8 mouse cellular contexts compared by ENCODE assay signal in the genomic region with DNA sequence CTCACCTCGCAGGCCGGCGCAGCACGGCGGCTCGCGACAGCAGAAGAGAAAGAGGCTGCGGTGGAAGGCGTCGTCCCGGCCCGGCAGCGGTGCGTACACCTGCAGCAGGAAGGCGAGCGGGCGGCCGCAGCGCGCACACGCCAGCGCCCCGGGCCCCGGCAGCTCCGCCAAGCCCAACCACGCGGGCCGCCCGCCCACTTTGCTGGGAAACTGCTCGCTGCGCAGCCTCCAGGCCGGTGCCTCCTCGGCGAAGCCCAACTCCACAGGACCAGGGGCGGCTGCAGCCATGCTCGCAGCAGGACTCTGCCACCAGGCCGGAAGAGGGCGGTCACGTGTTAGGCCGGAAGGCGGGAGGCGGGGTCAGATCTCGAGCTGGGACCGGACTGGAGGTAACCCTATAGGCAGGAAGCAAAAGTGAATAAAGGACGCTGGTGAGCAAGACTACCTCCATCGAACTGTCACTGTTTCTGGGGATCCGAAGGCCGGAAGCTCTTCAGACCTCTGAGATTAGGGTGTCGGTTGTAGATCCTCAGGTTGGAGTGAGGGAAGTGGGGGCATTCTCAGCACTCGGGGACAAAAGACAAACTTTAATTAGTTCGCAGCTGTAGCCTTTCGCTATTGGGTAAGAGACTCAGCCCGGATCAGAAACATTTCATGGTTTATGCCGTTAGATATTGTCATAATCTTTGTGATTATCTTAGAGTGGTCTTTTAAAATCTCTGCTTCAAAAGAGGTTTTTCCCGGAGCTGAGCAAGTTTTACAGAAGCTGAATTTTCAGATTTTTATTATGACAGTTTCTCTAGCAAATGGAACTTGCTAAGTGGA. TPM values are rescaled to one million over a fixed set of nuclear protein-coding genes. Genes with fewer than 3 reads are reported as not detected.
A peak's percentile ranks its signal among the peaks of the same experiment; 100 is the strongest.
DNase-seq lines count a peak whose midpoint lies in the region; ATAC-seq and TF ChIP-seq lines count a peak whose summit lies in the region.

A gene (minus strand): TSS at position 316 of the 825 bp plus-strand sequence.

- peak within 1 kb of the TSS; percentile 66 to 99 for H3K4me3 ChIP-seq in MEL (ENCODE audit: control insufficient read depth in 1 of 2, insufficient read depth in 1 of 2, low read depth in 2 of 2, low read length in 2 of 2)
- peak within 1 kb of the TSS; percentile 91 for H3K4me3 ChIP-seq in cerebellum, adult 2 months (replicated peaks; ENCODE audit: insufficient read depth, low read depth, low read length)
- H3K4me3 ChIP-seq in forebrain, postnatal 0 days (ENCODE audit: low read depth, low read length): peak within 1 kb of the TSS; percentile 63
- peak within 1 kb of the TSS; percentile 68 for H3K4me3 ChIP-seq in lung, embryonic 15.5 days

- H3K4me1 ChIP-seq in MEL (ENCODE audit: control insufficient read depth in 1 of 2, insufficient read depth in 2 of 2, low read length in 2 of 2): peaks cover 24 to 29% of the 10 kb centered on the region in 2 experiments
- peaks cover 3% of the 10 kb centered on the region for H3K4me1 ChIP-seq in cerebellum, adult 2 months (ENCODE audit: control insufficient read depth, insufficient read depth, low read length)
- peaks cover 4% of the 10 kb centered on the region; the same call in 1 of the 2 replicates for H3K4me1 ChIP-seq in forebrain, postnatal 0 days (ENCODE audit: insufficient read depth)
- peaks cover 19% of the 10 kb centered on the region for H3K4me1 ChIP-seq in lung, embryonic 15.5 days

- DNase-seq in MEL (ENCODE audit: low read depth, low spot score): peak; percentile 97
- DNase-seq in cerebellum, adult 2 months: peak; percentile 95
- peak; percentile 85 for DNase-seq in forebrain, postnatal 0 days
- peak; percentile 96 for DNase-seq in heart, postnatal 4 days
- peak; percentile 89 for DNase-seq in layer of hippocampus, adult 8-10 months (ENCODE audit: low spot score in 2 of 2)
- peak; percentile 92 for DNase-seq in ovary, adult 18-20 months (ENCODE audit: low spot score)
- DNase-seq in thymus, postnatal 0 days (ENCODE audit: low spot score): peak; percentile 92

- no peak for TF ChIP-seq RAD21 in MEL (IDR thresholded peaks at IDR 0.05; ENCODE audit: low read depth, low read length)

- WGBS in cerebellum, adult 2 months: 1% methylated on average over 55 of the region's 55 CpGs
- WGBS in forebrain, postnatal 0 days: under 1% methylated on average over 55 of the region's 55 CpGs
- under 1% methylated on average over 54 of the region's 55 CpGs for WGBS in lung, embryonic 15.5 days

- peaks cover 22 to 49% of the 10 kb centered on the region in 2 experiments for H3K36me3 ChIP-seq in MEL (ENCODE audit: control insufficient read depth in 1 of 2, insufficient read depth in 2 of 2, low read length in 2 of 2)
- peaks cover 21% of the 10 kb centered on the region; the same call in 1 of the 2 replicates for H3K36me3 ChIP-seq in forebrain, postnatal 0 days (ENCODE audit: insufficient read depth)
- H3K36me3 ChIP-seq in lung, embryonic 15.5 days: peaks cover 21% of the 10 kb centered on the region

- peaks cover 18% of the 10 kb centered on the region for H3K79me2 ChIP-seq in MEL (ENCODE audit: control insufficient read depth, insufficient read depth, low read length, poor library complexity)

- no peaks in the 10 kb centered on the region for H3K9me3 ChIP-seq in MEL (replicated peaks; ENCODE audit: insufficient read depth, low read length)
- no peaks in the 10 kb centered on the region for H3K9me3 ChIP-seq in forebrain, postnatal 0 days (ENCODE audit: low read length)
- H3K9me3 ChIP-seq in lung, embryonic 15.5 days: no peaks in the 10 kb centered on the region

- H3K9ac ChIP-seq in MEL (ENCODE audit: control insufficient read depth, low read depth, low read length, poor library complexity, severe bottlenecking): peak within 1 kb of the TSS; percentile 83
- peak within 1 kb of the TSS; percentile 63 for H3K9ac ChIP-seq in forebrain, postnatal 0 days
- peak within 1 kb of the TSS; percentile 80 for H3K9ac ChIP-seq in lung, embryonic 15.5 days

- H3K27ac ChIP-seq in MEL (ENCODE audit: control insufficient read depth, low read depth, low read length): peak within 1 kb of the TSS; percentile 97
- H3K27ac ChIP-seq in cerebellum, adult 2 months (ENCODE audit: insufficient read depth, low read length): peak within 1 kb of the TSS; percentile 60
- peak within 1 kb of the TSS; percentile 75 for H3K27ac ChIP-seq in forebrain, postnatal 0 days (ENCODE audit: low read depth, low read length)
- H3K27ac ChIP-seq in lung, embryonic 15.5 days: peak within 1 kb of the TSS; percentile 88

- TF ChIP-seq POLR2A in MEL (IDR thresholded peaks at IDR 0.05; ENCODE audit: control insufficient read depth in 1 of 2, insufficient read depth in 1 of 2, low read depth in 1 of 2, low read length in 2 of 2, poor library complexity in 1 of 2): peak; percentile 95 to 96
- peak; percentile 90 for TF ChIP-seq POLR2A in cerebellum, adult 2 months (IDR thresholded peaks at IDR 0.05; ENCODE audit: borderline replicate concordance, insufficient read depth, low read length)

- TF ChIP-seq EP300 in MEL (IDR thresholded peaks at IDR 0.05; ENCODE audit: low read depth in 1 of 2, low read length in 2 of 2): no peak

- peak within 1 kb of the TSS; percentile 68 for H3K4me2 ChIP-seq in forebrain, postnatal 0 days (ENCODE audit: low read depth)
- H3K4me2 ChIP-seq in lung, embryonic 15.5 days: peak within 1 kb of the TSS; percentile 89

- peak; percentile 96 for ATAC-seq in forebrain, postnatal 0 days
- ATAC-seq in lung, embryonic 15.5 days (ENCODE audit: borderline replicate concordance, extremely low read depth, low FRiP score, low TSS enrichment): peak; percentile 99

- H3K27me3 ChIP-seq in MEL (ENCODE audit: control insufficient read depth in 1 of 2, insufficient read depth in 2 of 2, low read length in 2 of 2): no peaks in the 10 kb centered on the region
- H3K27me3 ChIP-seq in cerebellum, adult 2 months (ENCODE audit: control insufficient read depth, insufficient read depth, low read length): no peaks in the 10 kb centered on the region
- no peaks in the 10 kb centered on the region for H3K27me3 ChIP-seq in forebrain, postnatal 0 days (ENCODE audit: insufficient read depth, low read length)
- H3K27me3 ChIP-seq in lung, embryonic 15.5 days: no peaks in the 10 kb centered on the region

- TF ChIP-seq CTCF in MEL (IDR thresholded peaks at IDR 0.05 in 2 of 3, conservative IDR thresholded peaks at IDR 0.05 in 1 of 3; ENCODE audit: control insufficient read depth in 1 of 3, insufficient read depth in 1 of 3, low read depth in 2 of 3, low read length in 3 of 3, poor library complexity in 1 of 3, severe bottlenecking in 1 of 3): no peak; a peak in 1 of 6 replicates
- TF ChIP-seq CTCF in cerebellum, adult 2 months (IDR thresholded peaks at IDR 0.05; ENCODE audit: borderline replicate concordance, insufficient read depth, low read depth, low read length): no peak
- peak; percentile 55 for TF ChIP-seq CTCF in forebrain, postnatal 0 days (IDR thresholded peaks at IDR 0.05; ENCODE audit: low read depth)

TF ChIP-seq in MEL, 35 proteins besides CTCF, POLR2A, EP300 and RAD21 (continues in another document):
- TF ChIP-seq MAX (IDR thresholded peaks at IDR 0.05; ENCODE audit: low read length) (peak; percentile 94), GABPA (IDR thresholded peaks at IDR 0.05; ENCODE audit: low read depth, low read length) (no peak), E2F4 (IDR thresholded peaks at IDR 0.05; ENCODE audit: borderline replicate concordance, low read depth, low read length) (no peak), POLR2AphosphoS5 (IDR thresholded peaks at IDR 0.05; ENCODE audit: borderline replicate concordance, low read depth, low read length) (no peak), RCOR1 (IDR thresholded peaks at IDR 0.05; ENCODE audit: low read depth, low read length) (no peak), ZKSCAN1 (IDR thresholded peaks at IDR 0.05; ENCODE audit: low read depth, low read length) (no peak), KAT2A (conservative IDR thresholded peaks at IDR 0.05; ENCODE audit: low read depth, low read length) (0 out of 2 replicates have a peak, but pooled peaks have one; percentile 10), SMC3 (IDR thresholded peaks at IDR 0.05; ENCODE audit: low read depth, low read length) (no peak), TBP (IDR thresholded peaks at IDR 0.05; ENCODE audit: low read depth, low read length) (peak; percentile 96), UBTF (IDR thresholded peaks at IDR 0.05; ENCODE audit: borderline replicate concordance, insufficient read depth, low read depth, low read length) (no peak), TCF12 (IDR thresholded peaks at IDR 0.05; ENCODE audit: low read depth, low read length) (peak; percentile 78), GATA1 (IDR thresholded peaks at IDR 0.05; ENCODE audit: low read depth, low read length) (peak; percentile 28; the same call in 1 of the 2 replicates), BHLHE40 (IDR thresholded peaks at IDR 0.05; ENCODE audit: borderline replicate concordance, low read depth, low read length) (peak; percentile 87; the same call in 1 of the 2 replicates), USF1 (IDR thresholded peaks at IDR 0.05; ENCODE audit: low read depth, low read length) (peak; percentile 96), SIN3A (IDR thresholded peaks at IDR 0.05; ENCODE audit: low read length) (peak; percentile 72), CHD1 (IDR thresholded peaks at IDR 0.05; ENCODE audit: low read depth, low read length) (no peak), ZNF384 (IDR thresholded peaks at IDR 0.05; ENCODE audit: low read depth, low read length) (no peak), MYB (IDR thresholded peaks at IDR 0.05; ENCODE audit: low read depth, low read length) (0 out of 2 replicates have a peak, but pooled peaks have one; percentile 11), ELF1 (IDR thresholded peaks at IDR 0.05; ENCODE audit: low read depth, low read length) (peak; percentile 87), POLR2AphosphoS2 (IDR thresholded peaks at IDR 0.05; ENCODE audit: low read length) (peak; percentile 92; the same call in 1 of the 2 replicates), NELFE (IDR thresholded peaks at IDR 0.05; ENCODE audit: low read depth, low read length) (peak; percentile 94), ZC3H11A (IDR thresholded peaks at IDR 0.05; ENCODE audit: low read depth, low read length) (no peak)

RNA-seq across cellular contexts. Expression of the gene that starts here (rescaled TPM):
- 106 and 109 TPM in 2 replicates for total RNA-seq in MEL (2012; rRNA removed)
- 100 to 1,000 TPM in 1 of 2 experiments, not detected in 1; 110 TPM for polyA plus RNA-seq in MEL (2012; ENCODE audit: insufficient read depth in 1 of 2, insufficient read length in 2 of 2, low read depth in 1 of 2, low replicate concordance in 2 of 2, missing spikeins in 1 of 2)
- polyA plus RNA-seq in cerebellum, adult 2 months (2012; rRNA removed): 26.3 and 28.1 TPM in 2 replicates
- total RNA-seq in forebrain, postnatal 0 days (2014; rRNA removed): 57.9 and 60.8 TPM in 2 replicates
- 47.5 and 49.9 TPM in 2 replicates for polyA plus RNA-seq in forebrain, postnatal 0 days (2015; fragmentation: Nextera tagmentation; extraction: Ambion mirVana)
- 10 to 100 TPM; 19.5 to 21.7 TPM for total RNA-seq in heart, postnatal 4 days (2021)
- total RNA-seq in layer of hippocampus, adult 8-10 months (2022): 10 to 100 TPM; 15.8 to 24.5 (median 17.8) TPM
- 36.5 and 41.0 TPM in 2 replicates for polyA plus RNA-seq in lung, embryonic 15.5 days (2015; fragmentation: Nextera tagmentation; extraction: Ambion mirVana)
- 82.9 and 94.9 TPM in 2 replicates for polyA plus RNA-seq in thymus, postnatal 0 days (2015; fragmentation: Nextera tagmentation; extraction: Ambion mirVana)

Comparison
In these comparisons a context has a peak if more than half of its experiments do, and no peak if none do; other contexts are left out.
1. Peak in every context shown above with its lines: DNase-seq, ATAC-seq, H3K4me3 ChIP-seq and H3K27ac ChIP-seq.